Mouse (Mus musculus): Measurements from ENCODE around the gene Ttc16. TPM values are rescaled to one million over a fixed set of nuclear protein-coding genes. Genes with fewer than 3 reads are reported as not detected.
A peak's percentile ranks its signal among the peaks of the same experiment; 100 is the strongest.

Gene Ttc16
- total RNA-seq, 2 experiments from 2014 or later: 1.6 TPM; not detected in 1

GRCm38 (mm10) chr2:32784048-32784681, 8.7 kb upstream of the Ttc16 start, which contains the start of gene Cfap157:
Cfap157 (minus strand) TSS chr2:32784428.
- no peak for ATAC-seq (replicated peaks; ENCODE audit: low FRiP score, low TSS enrichment, poor library complexity, severe bottlenecking)

- no peak for ATAC-seq (replicated peaks; ENCODE audit: low FRiP score, low TSS enrichment, poor library complexity, severe bottlenecking)
Measured at GRCm38 (mm10) chr2:32781710-32782109, 6.3 kb upstream of the Ttc16 start.

DNA sequence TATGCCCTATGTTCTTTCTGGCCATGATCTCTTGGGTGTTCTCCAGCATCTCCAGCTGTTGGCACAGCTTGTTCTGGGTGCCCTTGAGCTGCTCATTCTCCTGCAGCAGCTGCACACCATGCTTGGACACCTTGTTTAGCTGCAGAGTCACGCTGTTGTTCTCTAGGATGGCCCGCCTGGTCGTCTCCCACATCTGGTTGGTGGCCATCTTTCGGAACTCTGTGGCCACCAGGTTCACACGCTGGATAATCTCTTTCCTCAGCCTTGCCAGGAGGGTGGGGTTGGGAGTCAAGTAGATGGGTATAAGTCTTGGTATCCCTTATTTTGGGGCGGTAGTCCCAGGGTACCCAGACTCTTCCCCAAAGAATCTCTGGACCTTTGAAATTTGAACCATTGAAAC, 4.3 kb upstream of the Ttc16 start:
- ATAC-seq (replicated peaks; ENCODE audit: low FRiP score, low TSS enrichment, poor library complexity, severe bottlenecking): no peak

GRCm38 (mm10) chr2:32779131-32779530, 3.7 kb upstream of the Ttc16 start:
- 0 out of 2 replicates have a peak, but pooled peaks have one; percentile 24 for ATAC-seq (replicated peaks; ENCODE audit: low FRiP score, low TSS enrichment, poor library complexity, severe bottlenecking)

GRCm38 (mm10) chr2:32778081-32778480, 2.6 kb upstream of the Ttc16 start:
- no peak for ATAC-seq (replicated peaks; ENCODE audit: low FRiP score, low TSS enrichment, poor library complexity, severe bottlenecking)

- no peak for ATAC-seq (replicated peaks; ENCODE audit: low FRiP score, low TSS enrichment, poor library complexity, severe bottlenecking)
Measured at GRCm38 (mm10) chr2:32776192-32776591, 759 bp upstream of the Ttc16 start.

DNA sequence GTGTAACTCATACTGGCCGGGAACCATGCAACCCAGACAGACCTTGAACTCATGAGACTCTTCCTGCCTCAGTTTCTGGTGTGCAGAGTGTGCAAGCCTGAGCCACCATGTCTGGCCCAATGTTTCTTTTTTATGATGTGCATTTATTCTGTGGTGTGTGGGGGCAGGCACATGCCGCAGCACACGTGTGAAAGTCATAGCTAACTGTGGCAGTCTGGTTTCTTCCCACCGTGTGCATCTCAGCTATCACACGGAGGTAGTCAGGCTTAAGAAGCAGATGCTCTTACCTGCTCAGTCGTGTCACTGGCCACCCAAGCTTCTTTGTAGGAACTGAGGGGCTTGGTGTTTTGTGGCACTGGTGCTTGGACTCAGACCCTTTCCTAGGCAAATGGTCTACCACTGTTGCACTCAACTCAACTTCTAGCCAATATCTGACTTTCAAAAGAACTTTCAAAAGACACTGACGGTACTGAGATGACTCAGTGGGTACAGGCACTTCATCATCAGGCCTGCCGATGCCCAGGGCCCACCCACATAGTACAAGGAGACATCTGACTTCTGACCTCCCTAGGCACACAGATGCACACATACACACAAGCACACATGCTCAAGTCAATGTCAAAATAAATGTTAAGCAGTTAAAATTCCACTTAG, 2.7 kb downstream of the Ttc16 start:
- no peak for ATAC-seq (replicated peaks; ENCODE audit: low FRiP score, low TSS enrichment, poor library complexity, severe bottlenecking)

GRCm38 (mm10) chr2:32771886-32772285, 3.5 kb downstream of the Ttc16 start:
- ATAC-seq (replicated peaks; ENCODE audit: low FRiP score, low TSS enrichment, poor library complexity, severe bottlenecking): no peak

DNA sequence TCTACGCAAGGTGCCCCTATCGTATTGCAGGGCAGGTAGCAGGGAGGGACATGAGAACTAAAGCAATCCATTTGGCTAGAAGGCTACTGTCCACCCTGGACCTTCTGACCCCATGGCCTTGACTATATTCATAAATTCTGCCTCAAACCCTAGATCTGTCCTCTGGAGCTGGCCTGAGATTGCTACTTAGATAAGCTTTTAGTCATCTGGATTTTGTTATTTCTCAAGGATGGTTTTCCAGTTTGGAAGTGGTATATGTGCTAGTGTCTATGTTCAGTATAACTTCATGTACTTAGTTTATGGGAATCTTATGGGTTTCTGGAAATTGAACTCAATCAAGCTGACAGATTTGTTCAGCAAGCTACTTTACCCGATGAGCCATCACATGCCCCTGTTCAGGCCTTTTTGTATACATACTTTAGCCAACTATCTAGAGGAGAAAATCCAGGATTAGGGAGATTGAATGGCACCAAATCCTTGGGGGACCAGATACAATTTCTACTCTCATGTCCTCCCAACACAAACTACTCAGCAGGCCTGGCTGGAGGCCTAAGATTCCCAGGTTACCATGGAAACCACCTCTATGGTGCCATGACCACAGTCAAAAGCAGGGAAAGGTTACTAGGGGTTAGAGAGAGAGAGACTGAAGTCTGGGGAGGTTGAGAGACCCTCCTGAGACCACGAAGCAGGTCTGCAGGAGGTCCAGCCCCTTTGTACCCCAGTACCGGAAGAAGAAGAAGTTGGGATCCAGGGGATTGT, 5.9 kb downstream of the Ttc16 start:
- no peak for ATAC-seq (replicated peaks; ENCODE audit: low FRiP score, low TSS enrichment, poor library complexity, severe bottlenecking)

DNA sequence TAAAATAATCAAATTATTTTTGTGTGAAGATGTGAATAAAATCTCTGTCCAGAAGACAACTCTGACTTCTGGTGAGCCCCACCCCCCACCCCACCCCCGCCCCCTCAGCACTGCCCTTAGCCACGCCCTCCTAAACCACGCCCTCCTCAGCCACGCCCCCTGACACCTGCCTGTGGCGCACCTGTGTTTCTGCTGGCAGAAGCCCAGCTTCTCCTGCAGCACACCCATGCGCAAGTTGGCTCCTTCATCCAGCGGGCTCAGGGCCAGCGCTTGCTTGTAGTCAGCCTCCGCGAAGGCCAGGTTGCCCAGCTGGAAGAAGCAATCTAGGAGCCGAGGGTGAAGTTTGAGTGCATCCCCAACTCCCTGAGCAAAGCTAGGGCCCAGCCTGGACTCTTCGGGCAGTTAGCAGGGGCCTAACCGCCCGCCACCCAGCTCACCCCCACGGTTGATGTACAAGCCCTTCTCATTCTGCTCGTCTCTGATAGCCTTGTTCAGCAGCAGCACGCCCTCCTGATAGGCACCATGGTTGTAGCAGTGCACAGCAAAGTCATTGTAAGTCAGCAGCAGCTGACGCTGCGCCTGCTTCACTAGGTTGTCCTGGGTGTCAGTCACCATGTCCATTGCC, 6.7 kb downstream of the Ttc16 start:
- peak; percentile 86 for ATAC-seq (replicated peaks; ENCODE audit: low FRiP score, low TSS enrichment, poor library complexity, severe bottlenecking)

GRCm38 (mm10) chr2:32767241-32767640, 8.2 kb downstream of the Ttc16 start:
- ATAC-seq (replicated peaks; ENCODE audit: low FRiP score, low TSS enrichment, poor library complexity, severe bottlenecking): no peak

DNA sequence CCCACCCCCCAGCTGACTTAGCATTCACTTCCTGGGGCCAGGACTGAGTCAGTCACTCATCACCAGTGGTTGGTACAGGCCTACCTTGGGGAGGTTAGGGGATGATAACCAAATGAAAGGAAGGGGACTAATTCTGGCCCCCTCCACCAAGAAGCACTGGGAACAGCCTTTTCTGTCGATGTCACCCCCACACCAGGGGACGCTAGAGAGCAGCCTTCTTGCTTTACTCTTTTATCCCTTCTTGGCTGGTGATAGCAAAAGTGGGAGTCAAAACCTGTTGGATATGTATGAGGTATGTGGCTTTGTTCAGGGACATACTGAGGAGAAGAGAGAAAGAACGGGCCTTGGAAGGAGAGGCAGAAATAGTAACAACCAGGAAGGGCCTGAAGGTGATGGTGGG, 12.1 kb downstream of the Ttc16 start:
- ATAC-seq (replicated peaks; ENCODE audit: low FRiP score, low TSS enrichment, poor library complexity, severe bottlenecking): no peak

DNA sequence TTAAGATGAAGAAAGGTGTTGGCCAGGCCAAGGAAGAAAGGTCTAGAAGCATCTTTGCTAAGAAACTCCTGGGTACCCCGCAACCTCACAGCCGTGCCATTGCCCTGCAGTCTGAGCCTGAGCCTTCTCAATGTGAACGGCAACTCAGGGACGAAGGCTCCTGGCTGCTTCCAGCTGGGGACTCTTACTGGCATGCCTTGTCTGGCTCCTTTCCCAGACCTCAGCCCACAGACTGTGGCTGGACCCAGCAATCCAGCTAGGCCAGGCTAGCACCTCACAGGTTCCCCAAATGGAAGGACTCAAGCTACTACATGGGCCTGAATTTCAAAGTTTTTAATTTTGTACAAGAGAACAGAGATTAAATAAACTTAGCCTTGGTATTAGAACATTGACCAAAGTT, 13.6 kb downstream of the Ttc16 start:
- ATAC-seq (replicated peaks; ENCODE audit: low FRiP score, low TSS enrichment, poor library complexity, severe bottlenecking): no peak

- no peak for ATAC-seq (replicated peaks; ENCODE audit: low FRiP score, low TSS enrichment, poor library complexity, severe bottlenecking)
Measured at GRCm38 (mm10) chr2:32761361-32761760, 14.1 kb downstream of the Ttc16 start.

- no peak for ATAC-seq (replicated peaks; ENCODE audit: low FRiP score, low TSS enrichment, poor library complexity, severe bottlenecking)
Measured at GRCm38 (mm10) chr2:32759001-32759400, 16.4 kb downstream of the Ttc16 start.

GRCm38 (mm10) chr2:32758503-32758902, 16.9 kb downstream of the Ttc16 start:
- no peak for ATAC-seq (replicated peaks; ENCODE audit: low FRiP score, low TSS enrichment, poor library complexity, severe bottlenecking)

- ATAC-seq (replicated peaks; ENCODE audit: low FRiP score, low TSS enrichment, poor library complexity, severe bottlenecking): peak; percentile 97
Measured at GRCm38 (mm10) chr2:32757056-32757845, 18.2 kb downstream of the Ttc16 start, which contains the start of gene Tor2a. Tor2a (plus strand) TSS chr2:32757234.

- 0 out of 2 replicates have a peak, but pooled peaks have one; percentile 1 for ATAC-seq (replicated peaks; ENCODE audit: low FRiP score, low TSS enrichment, poor library complexity, severe bottlenecking)
Measured at GRCm38 (mm10) chr2:32756674-32757055, 18.8 kb downstream of the Ttc16 start.

DNA sequence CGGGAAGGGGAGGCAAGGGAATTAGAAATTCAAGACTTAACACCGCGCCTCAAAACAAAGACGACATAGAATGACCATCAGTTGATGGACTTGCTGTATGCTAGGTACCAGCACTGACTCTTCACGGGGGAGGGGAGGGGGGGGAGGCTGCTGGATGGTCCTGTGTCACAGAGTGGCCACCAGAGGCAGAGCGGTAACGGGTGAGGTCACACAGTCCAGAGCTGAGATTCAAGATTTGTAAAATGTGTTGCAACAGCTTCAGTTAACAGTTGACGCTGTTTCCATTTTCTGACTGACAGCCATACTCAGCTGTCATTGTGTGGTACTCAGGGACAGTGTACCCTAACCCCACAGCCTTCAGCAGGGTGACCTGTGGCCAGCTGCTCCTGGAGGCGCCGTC, 23.3 kb downstream of the Ttc16 start:
- no peak for ATAC-seq (replicated peaks; ENCODE audit: low FRiP score, low TSS enrichment, poor library complexity, severe bottlenecking)

Measured in megakaryocyte-erythroid progenitor cell, adult 5-6 weeks (primary cell).